Mouse (Mus musculus): ENCODE measurements around the gene Siah1b.

The Siah1b gene

DNA sequence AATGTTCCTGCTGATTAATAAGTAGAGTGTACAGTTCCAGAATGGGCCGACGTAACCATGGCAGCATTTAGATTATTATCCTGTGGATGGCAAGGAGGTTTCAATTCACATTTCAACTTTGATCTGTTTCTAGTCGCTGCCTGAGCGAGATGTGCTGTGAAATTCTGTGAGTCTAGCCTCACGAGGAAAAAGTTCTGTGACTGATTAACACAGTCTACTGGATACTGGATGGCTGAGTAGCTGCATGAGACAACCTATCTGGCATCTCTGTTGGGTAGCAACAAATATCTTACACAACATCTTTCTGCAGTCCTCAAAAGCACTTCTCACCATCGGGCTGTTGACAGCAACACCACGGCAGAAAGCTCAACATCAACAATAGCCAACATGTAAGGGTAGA lies 43.8 kb downstream of the Siah1b start:
- DNase-seq (ENCODE audit: low spot score in 2 of 2) = no peak

DNA sequence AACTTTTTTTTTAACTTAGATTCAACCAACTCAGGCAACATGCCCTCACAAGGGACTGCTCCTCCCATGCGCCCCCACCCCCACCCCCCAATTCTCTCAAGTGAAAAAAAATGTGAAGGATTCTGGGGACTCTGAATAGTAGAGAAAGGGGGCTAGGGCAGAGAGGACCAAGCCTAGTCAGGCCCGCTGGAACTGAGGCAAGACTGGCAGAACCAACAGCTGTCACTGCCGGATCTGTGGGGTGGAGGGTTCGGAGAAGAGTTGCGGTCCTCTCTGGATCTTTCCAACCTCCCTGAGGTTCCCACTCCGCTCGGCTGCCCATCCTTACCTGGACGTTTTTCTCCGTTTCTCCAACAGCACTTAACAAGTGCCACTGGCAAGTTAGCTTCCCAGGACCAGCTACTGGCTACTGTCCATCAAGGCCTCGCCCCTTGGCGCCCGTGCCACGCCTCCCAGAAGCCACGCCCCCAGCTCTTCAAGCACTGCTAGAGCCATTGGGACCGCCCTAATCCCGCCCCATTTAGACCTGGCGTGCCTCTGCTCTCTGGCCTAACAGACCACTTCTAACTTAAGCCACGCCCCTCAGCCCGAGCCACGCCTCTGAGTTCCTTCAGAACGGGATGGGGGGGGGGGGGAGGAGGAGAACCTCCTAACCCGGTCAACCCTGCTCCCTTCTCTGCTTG lies 48.5 kb downstream of the Siah1b start, which contains the start of gene Car5b:
Car5b (minus strand) TSS at position 391 of the 683 bp plus-strand sequence.
- peak; percentile 19 to 43 for DNase-seq (ENCODE audit: low spot score in 2 of 2)

Data from frontal cortex, postnatal 36 days (tissue).